Mouse (Mus musculus) forebrain, embryonic 11.5 days (tissue): ENCODE measurements around the gene Snapin. TPM values are rescaled to one million over a fixed set of nuclear protein-coding genes. Genes with fewer than 3 reads are reported as not detected.
A peak's percentile ranks its signal among the peaks of the same experiment; 100 is the strongest.

Experiments used
- ATAC-seq: fragments of 200-750 bp; cut with Nextera tagmentation; replicated peaks from 2 replicates; pipeline ENCODE4 v1.8.0; 2017; ENCODE audit warnings: moderate TSS enrichment; ENCODE audit not compliant: low FRiP score
- DNase-seq: peaks from one replicate; pipeline ENCODE4 v3.0.0-alpha.2; 2017; ENCODE audit warnings: low spot score
- H3K27ac ChIP-seq: fragments of 300-500 bp; sonication (generic); 2 replicates; pipeline ENCODE4 v1.5.1; 2014; ENCODE audit warnings: low read depth, low read length
- H3K27me3 ChIP-seq: fragments of 300-500 bp; sonication (generic); 2 replicates; pipeline ENCODE4 v1.6.1; 2014; ENCODE audit warnings: mild to moderate bottlenecking, low read length, mixed read lengths; ENCODE audit not compliant: control insufficient read depth, insufficient read depth
- H3K36me3 ChIP-seq: fragments of 300-500 bp; sonication (generic); 2 replicates; pipeline ENCODE4 v1.6.1; 2014; ENCODE audit warnings: mild to moderate bottlenecking, low read length, moderate library complexity, mixed read lengths; ENCODE audit not compliant: control insufficient read depth, insufficient read depth
- H3K4me1 ChIP-seq: fragments of 300-500 bp; sonication (generic); replicated peaks from 2 replicates; pipeline ENCODE4 v1.6.1; 2014; ENCODE audit warnings: low read length, mixed read lengths; ENCODE audit not compliant: control insufficient read depth, insufficient read depth
- H3K4me2 ChIP-seq: fragments of 300-500 bp; sonication (generic); 2 replicates; pipeline ENCODE4 v1.6.1; 2014; ENCODE audit warnings: low read depth, mild to moderate bottlenecking, low read length, moderate library complexity, mixed read lengths; ENCODE audit not compliant: severe bottlenecking
- H3K4me3 ChIP-seq: fragments of 300-500 bp; sonication (generic); 2 replicates; pipeline ENCODE4 v1.5.1; 2014; ENCODE audit warnings: low read depth, low read length
- H3K9ac ChIP-seq: fragments of 300-500 bp; sonication (generic); 2 replicates; pipeline ENCODE4 v1.6.1; 2014; ENCODE audit warnings: low read length
- H3K9me3 ChIP-seq: fragments of 300-500 bp; sonication (generic); 2 replicates; pipeline ENCODE4 v1.6.1; 2016; ENCODE audit warnings: low read length, mixed read lengths; ENCODE audit not compliant: control insufficient read depth
- WGBS: fragments of 180-500 bp; shearing (Covaris S2); extraction: QIAGEN DNeasy Blood & Tissue Kit; methylation state at CpG from one replicate; pipeline ENCODE4 v1.1.7; 2014; 5-methylcytosine and 5-hydroxymethylcytosine counted together
- polyA plus RNA-seq: library from polyadenylated mRNA; unstranded; fragments of >200 nt; fragmentation: Nextera tagmentation; extraction: Ambion mirVana; gene quantifications from 2 replicates; pipeline ENCODE4 v1.2.1, GENCODE M21; 2014

Snapin gene
- polyA plus RNA-seq, 1 experiment from 2014 or later: 68.3 TPM

DNA sequence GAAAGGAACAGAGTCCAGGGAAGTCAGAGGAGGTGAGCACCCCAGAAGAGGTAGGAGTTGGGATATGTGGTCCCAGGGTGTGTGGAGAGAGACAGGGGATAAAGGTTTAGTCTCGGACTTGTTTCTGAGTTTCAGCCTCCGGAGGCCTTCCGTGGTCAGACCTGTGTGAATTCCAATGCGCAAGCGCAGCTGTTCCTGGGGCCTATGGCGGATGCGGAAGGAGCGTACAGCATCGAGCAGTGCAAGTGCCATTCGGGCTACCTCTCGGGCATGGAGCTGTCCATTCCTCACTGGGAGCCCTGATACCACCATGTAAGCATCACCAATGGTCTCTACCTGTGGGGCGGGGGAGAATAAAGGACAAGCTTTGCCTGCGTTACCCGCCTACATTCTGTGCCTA, 35.9 kb downstream of the Snapin start:
- Histone ChIP-seq H3K4me2 (no peak overlapping the region), H3K9ac (no peak overlapping the region), H3K4me1 (no peaks in the 10 kb centered on the region), H3K27ac (no peak overlapping the region), H3K36me3 (no peaks in the 10 kb centered on the region), H3K27me3 (no peaks in the 10 kb centered on the region), H3K9me3 (no peaks in the 10 kb centered on the region), H3K4me3 (no peak overlapping the region)
- DNase-seq (no peak), ATAC-seq (no peak)
- WGBS: 88% methylated on average over 14 of the region's 14 CpGs

- H3K36me3 ChIP-seq: no peaks in the 10 kb centered on the region
- DNase-seq: no peak
- no peaks in the 10 kb centered on the region for H3K27me3 ChIP-seq
- no peaks in the 10 kb centered on the region for H3K9me3 ChIP-seq
- WGBS: 65% methylated on average over 10 of the region's 10 CpGs
- no peak overlapping the region for H3K4me2 ChIP-seq
- no peak overlapping the region for H3K4me3 ChIP-seq
- peaks cover 7% of the 10 kb centered on the region; the same call in 1 of the 2 replicates for H3K4me1 ChIP-seq
- no peak overlapping the region for H3K9ac ChIP-seq
- H3K27ac ChIP-seq: no peak overlapping the region
- ATAC-seq: no peak
These were observed 39.3 kb downstream of the Snapin start for GRCm38 (mm10) chr3:90451396-90452095.

- H3K4me1 ChIP-seq: peaks cover 10% of the 10 kb centered on the region; the same call in 1 of the 2 replicates
- H3K27me3 ChIP-seq: no peaks in the 10 kb centered on the region
- ATAC-seq (no peak), DNase-seq (no peak)
- H3K9ac ChIP-seq: no peak overlapping the region
- 33% methylated on average over 12 of the region's 12 CpGs for WGBS
- H3K36me3 ChIP-seq: no peaks in the 10 kb centered on the region
- no peak overlapping the region for H3K27ac ChIP-seq
- H3K9me3 ChIP-seq: no peaks in the 10 kb centered on the region
- H3K4me3 ChIP-seq: no peak overlapping the region
- H3K4me2 ChIP-seq: no peak overlapping the region
These were observed 40.0 kb downstream of the Snapin start for GRCm38 (mm10) chr3:90450874-90451273.

GRCm38 (mm10) chr3:90448626-90449025, 42.2 kb downstream of the Snapin start:
- no peak for DNase-seq
- Histone ChIP-seq H3K4me3 (no peak overlapping the region), H3K27ac (no peak overlapping the region), H3K9ac (no peak overlapping the region), H3K4me2 (no peak overlapping the region), H3K9me3 (no peaks in the 10 kb centered on the region), H3K4me1 (peaks cover 10% of the 10 kb centered on the region; the same call in 1 of the 2 replicates), H3K36me3 (no peaks in the 10 kb centered on the region), H3K27me3 (no peaks in the 10 kb centered on the region)
- 20% methylated on average over 6 of the region's 6 CpGs for WGBS
- ATAC-seq: no peak

DNA sequence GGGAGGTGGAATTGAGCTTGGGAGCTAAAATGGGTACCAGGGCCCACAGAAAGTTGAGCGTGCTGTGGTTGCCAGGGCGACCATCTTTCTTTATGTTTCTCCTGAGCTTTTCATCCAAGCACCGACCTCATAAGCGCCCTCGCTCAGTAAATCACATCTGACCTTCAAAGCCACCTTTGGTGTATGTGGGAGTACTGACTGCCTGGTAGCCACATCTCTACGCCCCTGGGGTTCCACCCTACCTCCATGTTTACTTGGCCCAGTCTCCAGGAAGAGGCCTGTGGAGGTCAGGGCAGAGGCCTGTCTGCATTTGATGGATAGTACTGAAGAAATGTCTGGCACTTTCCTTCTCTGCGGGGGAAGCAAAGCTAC, 43.7 kb downstream of the Snapin start:
- Histone ChIP-seq H3K9me3 (no peaks in the 10 kb centered on the region), H3K27me3 (no peaks in the 10 kb centered on the region), H3K4me1 (peaks cover 10% of the 10 kb centered on the region; the same call in 1 of the 2 replicates), H3K9ac (peak overlapping the region; percentile 54), H3K4me2 (peak overlapping the region; percentile 45), H3K27ac (peak overlapping the region; percentile 76), H3K36me3 (no peaks in the 10 kb centered on the region), H3K4me3 (peak overlapping the region; percentile 20; the same call in 1 of the 2 replicates)
- DNase-seq (no peak), ATAC-seq (peak; percentile 17; the same call in 1 of the 2 replicates)
- WGBS: 42% methylated on average over 7 of the region's 7 CpGs

DNA sequence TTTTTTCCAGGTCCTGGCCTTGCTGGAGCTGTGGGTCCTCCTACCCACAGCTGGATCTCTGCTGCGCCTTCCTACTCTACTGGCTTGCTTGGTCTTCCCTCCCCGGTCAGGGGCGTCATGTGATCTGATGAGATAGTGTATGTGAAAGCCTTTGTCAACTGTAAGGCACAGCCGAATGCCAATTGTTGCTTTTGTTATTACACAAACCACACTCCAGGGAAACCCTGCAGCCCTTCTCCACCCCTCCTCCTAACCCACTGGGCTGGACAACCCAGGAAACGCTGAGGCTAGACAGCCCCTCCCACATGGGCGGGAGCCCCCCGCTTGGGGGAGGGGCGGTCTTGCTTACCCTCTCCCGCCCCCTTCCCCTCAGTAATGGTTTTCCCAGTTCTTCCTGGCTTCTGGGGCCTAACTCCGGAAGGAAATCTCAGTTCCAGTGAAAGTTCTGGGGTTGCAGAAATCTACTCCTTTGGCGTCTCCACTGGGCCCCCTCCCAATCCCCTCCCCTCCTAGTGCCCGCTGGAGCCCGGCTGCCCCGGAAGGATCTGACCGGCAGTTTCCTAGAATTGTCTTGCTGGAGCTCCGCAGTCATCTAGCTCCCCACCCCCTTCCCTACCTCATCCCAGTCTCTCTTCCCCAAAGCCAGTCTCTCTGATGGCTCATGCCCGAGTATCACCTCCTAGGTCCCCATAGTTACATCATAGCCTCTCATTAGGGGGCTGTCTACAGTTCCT, 44.3 kb downstream of the Snapin start:
- H3K27me3 ChIP-seq: no peaks in the 10 kb centered on the region
- no peaks in the 10 kb centered on the region for H3K36me3 ChIP-seq
- DNase-seq (peak; percentile 92), ATAC-seq (peak; percentile 95)
- H3K9ac ChIP-seq: peak overlapping the region; percentile 54
- peak overlapping the region; percentile 45 for H3K4me2 ChIP-seq
- peak overlapping the region; percentile 20 for H3K4me3 ChIP-seq
- H3K9me3 ChIP-seq: no peaks in the 10 kb centered on the region
- under 1% methylated on average over 17 of the region's 17 CpGs for WGBS
- H3K27ac ChIP-seq: peak overlapping the region; percentile 76
- peaks cover 10% of the 10 kb centered on the region; the same call in 1 of the 2 replicates for H3K4me1 ChIP-seq

- ATAC-seq: no peak
- Histone ChIP-seq H3K9ac (no peak overlapping the region; the same call in 1 of the 2 replicates), H3K4me1 (peaks cover 10% of the 10 kb centered on the region; the same call in 1 of the 2 replicates), H3K27ac (peak overlapping the region; percentile 76), H3K9me3 (no peaks in the 10 kb centered on the region), H3K36me3 (no peaks in the 10 kb centered on the region), H3K4me3 (no peak overlapping the region), H3K4me2 (no peak overlapping the region), H3K27me3 (no peaks in the 10 kb centered on the region)
- DNase-seq: no peak
- WGBS: 71% methylated on average over 11 of the region's 11 CpGs
These were observed 45.2 kb downstream of the Snapin start for GRCm38 (mm10) chr3:90445417-90446200.

DNA sequence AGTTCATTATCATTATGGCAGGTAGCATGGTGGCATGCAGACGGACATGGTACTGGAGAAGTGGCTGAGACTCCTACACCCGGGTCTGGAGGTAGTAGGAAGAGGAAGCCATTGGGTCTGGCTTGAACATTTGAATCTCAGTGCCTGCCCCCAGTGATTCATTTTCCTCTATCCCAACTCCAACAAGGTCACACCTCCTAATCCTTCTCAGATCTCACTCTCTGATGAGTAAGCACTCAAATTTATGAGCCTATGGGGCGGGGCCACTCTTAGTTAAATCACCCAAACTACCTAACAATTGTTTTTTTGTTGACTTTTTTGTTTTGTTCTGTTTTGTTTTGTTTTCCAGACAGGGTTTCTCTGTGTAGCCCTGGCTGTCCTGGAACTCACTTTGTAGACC, 46.9 kb downstream of the Snapin start:
- Histone ChIP-seq H3K4me2 (no peak overlapping the region), H3K36me3 (no peaks in the 10 kb centered on the region), H3K27ac (no peak overlapping the region), H3K4me3 (no peak overlapping the region), H3K27me3 (no peaks in the 10 kb centered on the region), H3K9me3 (no peaks in the 10 kb centered on the region), H3K9ac (no peak overlapping the region), H3K4me1 (peaks cover 10% of the 10 kb centered on the region; the same call in 1 of the 2 replicates)
- WGBS: 81% methylated on average over 3 of the region's 3 CpGs
- ATAC-seq (no peak), DNase-seq (no peak)
